ENCODE assay signal across 8 mouse cellular contexts in the genomic region with DNA sequence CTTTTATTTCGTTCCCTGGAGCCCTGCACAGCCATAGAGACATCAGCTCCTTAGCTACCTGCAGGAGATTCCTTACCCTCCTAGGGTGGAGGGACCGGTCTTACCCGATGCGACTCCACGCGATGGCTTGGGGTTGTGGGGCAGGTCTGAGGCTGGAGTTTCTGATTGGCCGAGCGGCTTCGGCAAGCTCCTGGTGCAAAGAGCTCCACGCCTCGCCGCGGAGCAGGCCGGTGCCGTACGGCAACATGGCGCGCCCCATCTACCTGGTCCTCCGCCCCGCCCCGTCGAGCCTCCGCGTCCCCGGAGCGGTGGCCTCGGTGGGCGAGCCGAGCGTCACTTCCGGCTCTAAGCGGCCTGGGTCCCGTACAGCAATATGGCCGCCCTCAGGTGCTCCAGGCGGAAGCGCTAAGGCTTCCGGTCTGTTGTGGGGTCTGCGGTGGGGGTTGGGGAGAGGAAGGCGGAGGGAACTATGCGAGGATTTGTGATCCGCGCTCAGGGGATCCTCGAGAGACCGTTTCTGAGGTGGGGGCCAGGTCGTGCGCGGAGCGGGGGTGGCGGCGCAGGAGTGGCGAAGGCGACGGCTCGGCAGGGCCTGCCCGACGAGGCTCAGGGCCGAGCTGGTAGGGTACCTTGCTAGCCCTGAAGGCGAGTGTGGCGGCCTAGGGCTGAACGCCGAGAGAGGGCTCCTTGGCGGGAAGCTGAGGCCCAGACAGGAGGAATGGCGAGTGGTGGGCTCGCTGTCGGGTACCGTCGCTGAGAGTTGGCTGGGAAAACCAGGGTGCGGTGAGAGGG. TPM values are rescaled to one million over a fixed set of nuclear protein-coding genes. Genes with fewer than 3 reads are reported as not detected.
DNase-seq lines count a peak whose midpoint lies in the region; ATAC-seq and TF ChIP-seq lines count a peak whose summit lies in the region.

TSS of gene Daxx (plus strand) at position 338 of the 792 bp plus-strand sequence.

- peak; percentile 87 for ATAC-seq in G1E (ENCODE audit: extremely low read depth, insufficient number of reproducible peaks, low FRiP score, poor library complexity, severe bottlenecking)
- ATAC-seq in forebrain, embryonic 16.5 days, result peak; percentile 98
- ATAC-seq in lung, embryonic 14.5 days (ENCODE audit: insufficient read depth), result peak; percentile 97

- no peaks in the 10 kb centered on the region for H3K27me3 ChIP-seq in G1E (ENCODE audit: insufficient read depth, low read length)
- no peaks in the 10 kb centered on the region for H3K27me3 ChIP-seq in forebrain, embryonic 16.5 days (replicated peaks; ENCODE audit: control insufficient read depth, insufficient read depth, low read length)
- no peaks in the 10 kb centered on the region for H3K27me3 ChIP-seq in lung, embryonic 14.5 days (ENCODE audit: insufficient read depth, low read length)
- no peaks in the 10 kb centered on the region for H3K27me3 ChIP-seq in thymus, adult 2 months (ENCODE audit: control insufficient read depth, insufficient read depth, low read length)

- peak within 1 kb of the TSS; percentile 93 for H3K27ac ChIP-seq in forebrain, embryonic 16.5 days (ENCODE audit: low read length)
- peak within 1 kb of the TSS; percentile 92 for H3K27ac ChIP-seq in layer of hippocampus, adult 2 months
- H3K27ac ChIP-seq in lung, embryonic 14.5 days (ENCODE audit: low read depth), result peak within 1 kb of the TSS; percentile 93
- peak within 1 kb of the TSS; percentile 74 for H3K27ac ChIP-seq in olfactory bulb, adult 2 months (ENCODE audit: insufficient read depth, low read depth, low read length)
- peak within 1 kb of the TSS; percentile 85 for H3K27ac ChIP-seq in thymus, adult 2 months (ENCODE audit: control insufficient read depth, insufficient read depth, low read length)

- intact Hi-C loops in heart, postnatal 36 days (cut with DNase I), result no loop called here

- H3K36me3 ChIP-seq in G1E (replicated peaks), result peaks cover 39% of the 10 kb centered on the region
- peaks cover 22% of the 10 kb centered on the region for H3K36me3 ChIP-seq in forebrain, embryonic 16.5 days (ENCODE audit: control insufficient read depth, insufficient read depth)
- H3K36me3 ChIP-seq in lung, embryonic 14.5 days (ENCODE audit: insufficient read depth), result peaks cover 35% of the 10 kb centered on the region
- H3K36me3 ChIP-seq in thymus, adult 2 months (ENCODE audit: control insufficient read depth, insufficient read depth, low read length), result peaks cover 25% of the 10 kb centered on the region

- H3K9ac ChIP-seq in forebrain, embryonic 16.5 days (replicated peaks; ENCODE audit: low read depth, low read length), result peak within 1 kb of the TSS; percentile 84
- H3K9ac ChIP-seq in lung, embryonic 14.5 days, result peak within 1 kb of the TSS; percentile 86

- peaks cover 71% of the 10 kb centered on the region for H3K4me1 ChIP-seq in G1E (ENCODE audit: insufficient read depth, low read depth, low read length)
- H3K4me1 ChIP-seq in forebrain, embryonic 16.5 days (replicated peaks; ENCODE audit: control insufficient read depth, insufficient read depth, low read length), result peaks cover 16% of the 10 kb centered on the region
- no peaks in the 10 kb centered on the region; the same call in 1 of the 2 replicates for H3K4me1 ChIP-seq in lung, embryonic 14.5 days (ENCODE audit: insufficient read depth)
- H3K4me1 ChIP-seq in olfactory bulb, adult 2 months (ENCODE audit: control insufficient read depth, insufficient read depth, low read length), result peaks cover 15% of the 10 kb centered on the region
- H3K4me1 ChIP-seq in thymus, adult 2 months (replicated peaks; ENCODE audit: control insufficient read depth, insufficient read depth, low read length), result peaks cover 18% of the 10 kb centered on the region

- peak; percentile 55; the same call in 1 of the 2 replicates for TF ChIP-seq POLR2A in olfactory bulb, adult 2 months (IDR thresholded peaks at IDR 0.05; ENCODE audit: insufficient read depth, low read depth, low read length)
- TF ChIP-seq POLR2A in thymus, adult 2 months (IDR thresholded peaks at IDR 0.05; ENCODE audit: control insufficient read depth, extremely low read depth, insufficient read depth, low read length, poor library complexity), result peak; percentile 70

- peak within 1 kb of the TSS; percentile 97 for H3K4me3 ChIP-seq in G1E (ENCODE audit: low read depth, low read length)
- H3K4me3 ChIP-seq in forebrain, embryonic 16.5 days (replicated peaks; ENCODE audit: low read length), result peak within 1 kb of the TSS; percentile 74
- H3K4me3 ChIP-seq in layer of hippocampus, adult 2 months, result peak within 1 kb of the TSS; percentile 76
- H3K4me3 ChIP-seq in lung, embryonic 14.5 days (ENCODE audit: low read depth, low read length), result peak within 1 kb of the TSS; percentile 69
- H3K4me3 ChIP-seq in olfactory bulb, adult 2 months (ENCODE audit: insufficient read depth, low read depth, low read length), result peak within 1 kb of the TSS; percentile 92
- peak within 1 kb of the TSS; percentile 94 for H3K4me3 ChIP-seq in thymus, adult 2 months (ENCODE audit: control insufficient read depth, insufficient read depth, low read length)

- WGBS in forebrain, embryonic 16.5 days, result under 1% methylated on average over 68 of the region's 68 CpGs
- WGBS in lung, embryonic 14.5 days, result under 1% methylated on average over 67 of the region's 68 CpGs
- WGBS in olfactory bulb, adult 2 months, result 1% methylated on average over 68 of the region's 68 CpGs
- WGBS in thymus, adult 2 months, result 2% methylated on average over 68 of the region's 68 CpGs

- no peaks in the 10 kb centered on the region for H3K9me3 ChIP-seq in G1E (replicated peaks)
- H3K9me3 ChIP-seq in forebrain, embryonic 16.5 days (ENCODE audit: control insufficient read depth, low read length), result no peaks in the 10 kb centered on the region
- no peaks in the 10 kb centered on the region for H3K9me3 ChIP-seq in lung, embryonic 14.5 days (ENCODE audit: low read depth, low read length)

- TF ChIP-seq CTCF in G1E (IDR thresholded peaks at IDR 0.05; ENCODE audit: low read depth, low read length), result no peak
- no peak for TF ChIP-seq CTCF in layer of hippocampus, adult 2 months (conservative IDR thresholded peaks at IDR 0.05)
- TF ChIP-seq CTCF in lung, embryonic 14.5 days (IDR thresholded peaks at IDR 0.05; ENCODE audit: low read depth), result no peak
- no peak for TF ChIP-seq CTCF in olfactory bulb, adult 2 months (IDR thresholded peaks at IDR 0.05; ENCODE audit: insufficient read depth, low read depth, low read length)
- peak; percentile 46; the same call in 1 of the 2 replicates for TF ChIP-seq CTCF in thymus, adult 2 months (IDR thresholded peaks at IDR 0.05; ENCODE audit: borderline replicate concordance, control insufficient read depth, extremely low read depth, insufficient read depth, low read length, poor library complexity)

- peak within 1 kb of the TSS; percentile 74 for H3K4me2 ChIP-seq in forebrain, embryonic 16.5 days (ENCODE audit: low read length)
- H3K4me2 ChIP-seq in lung, embryonic 14.5 days, result peak within 1 kb of the TSS; percentile 100

- DNase-seq in G1E (ENCODE audit: low spot score), result peak; percentile 98
- peak; percentile 99 for DNase-seq in cerebellum, adult 18-20 months
- DNase-seq in heart, postnatal 36 days, result peak; percentile 99 to 100
- DNase-seq in layer of hippocampus, adult 2 months (ENCODE audit: low spot score in 2 of 2), result peak; percentile 98 to 99
- peak; percentile 99 for DNase-seq in lung, embryonic 14.5 days
- peak; percentile 99 for DNase-seq in thymus, adult 2 months

RNA-seq across cellular contexts. Expression of gene Daxx, which starts in this region (rescaled TPM):
- total RNA-seq in G1E (2014; fragmentation: Nextera tagmentation) (72.7 and 73.2 TPM in 2 replicates), G1E (2017) (33.0 and 46.3 TPM in 2 replicates)
- 58.8 and 67.4 TPM in 2 replicates for polyA plus RNA-seq in G1E (2012)
- polyA plus RNA-seq in forebrain, embryonic 16.5 days (2015; fragmentation: Nextera tagmentation; extraction: Ambion mirVana), result 61.5 and 63.1 TPM in 2 replicates
- 10 to 100 TPM; 15.7 to 18.0 TPM for total RNA-seq in heart, postnatal 36 days (2021)
- 10 to 100 TPM; 26.1 to 32.9 TPM for total RNA-seq in layer of hippocampus, adult 2 months (2021)
- polyA plus RNA-seq in lung, embryonic 14.5 days (2014; fragmentation: Nextera tagmentation; extraction: Ambion mirVana), result 39.3 and 47.1 TPM in 2 replicates
- not detected in 2 replicates for polyA plus RNA-seq in olfactory bulb, adult 2 months (2012; ENCODE audit: insufficient read depth, insufficient read length, low replicate concordance, missing spikeins)
- polyA plus RNA-seq in thymus, adult 2 months (2012; rRNA removed), result 116 and 129 TPM in 2 replicates

Comparison
In these comparisons a context has a peak if more than half of its experiments do, and no peak if none do; other contexts are left out.
1. Peak in every context shown above with its lines: DNase-seq, ATAC-seq, H3K4me3 ChIP-seq and H3K27ac ChIP-seq.
2. RNA of gene Daxx (polyA plus RNA-seq): 116 to 129 TPM in thymus, adult 2 months, 58.8 to 67.4 TPM in G1E, 61.5 to 63.1 TPM in forebrain, embryonic 16.5 days and 39.3 to 47.1 TPM in lung, embryonic 14.5 days; not detected in olfactory bulb, adult 2 months; every median in the first group is over 10 times any median in the second.